Mouse (Mus musculus) liver, embryonic 13.5 days (tissue): ENCODE measurements around the gene Cdc73. TPM values are rescaled to one million over a fixed set of nuclear protein-coding genes. Genes with fewer than 3 reads are reported as not detected.
A peak's percentile ranks its signal among the peaks of the same experiment; 100 is the strongest.
"Not testable (repeated sequence)": the region's sequence is repeated elsewhere in the genome, so short reads cannot be mapped to it uniquely, and the experiment has no call there.

Experiments
- ATAC-seq: fragments of 200-750 bp; cut with Nextera tagmentation; 2 replicates; pipeline ENCODE4 v1.8.0; 2017; ENCODE audit warnings: low read depth, mild to moderate bottlenecking, moderate number of reproducible peaks, moderate library complexity
- DNase-seq: peaks from one replicate; pipeline ENCODE4 v3.0.0; 2022
- H3K27ac ChIP-seq: fragments of 300-500 bp; sonication (generic); 2 replicates; pipeline ENCODE4 v1.5.1; 2015; ENCODE audit warnings: moderate library complexity, mild to moderate bottlenecking, inconsistent platforms
- H3K27me3 ChIP-seq: fragments of 300-500 bp; sonication (generic); 2 replicates; pipeline ENCODE4 v1.6.1; 2015; ENCODE audit warnings: mild to moderate bottlenecking, inconsistent platforms
- H3K36me3 ChIP-seq: fragments of 300-500 bp; sonication (generic); 2 replicates; pipeline ENCODE4 v1.6.1; 2015; ENCODE audit warnings: mild to moderate bottlenecking, inconsistent platforms
- H3K4me1 ChIP-seq: fragments of 300-500 bp; sonication (generic); replicated peaks from 2 replicates; pipeline ENCODE4 v1.6.1; 2015; ENCODE audit warnings: inconsistent platforms
- H3K4me2 ChIP-seq: fragments of 300-500 bp; sonication (generic); 2 replicates; pipeline ENCODE4 v1.6.1; 2015; ENCODE audit warnings: inconsistent platforms, mild to moderate bottlenecking, moderate library complexity
- H3K4me3 ChIP-seq: fragments of 300-500 bp; sonication (generic); replicated peaks from 2 replicates; pipeline ENCODE4 v1.5.1; 2015; ENCODE audit warnings: mild to moderate bottlenecking, inconsistent platforms
- H3K9ac ChIP-seq: fragments of 300-500 bp; sonication (generic); 2 replicates; pipeline ENCODE4 v1.6.1; 2015; ENCODE audit warnings: mild to moderate bottlenecking, inconsistent platforms
- H3K9me3 ChIP-seq: fragments of 300-500 bp; sonication (generic); replicated peaks from 2 replicates; pipeline ENCODE4 v1.6.1; 2016; ENCODE audit warnings: inconsistent platforms
- WGBS: fragments of 180-500 bp; shearing (Covaris S2); methylation state at CpG from one replicate; pipeline ENCODE4 v1.1.7; 2015; ENCODE audit not compliant: insufficient replicate concordance; 5-methylcytosine and 5-hydroxymethylcytosine counted together
- polyA plus RNA-seq: library from polyadenylated mRNA; unstranded; fragments of >200 nt; fragmentation: Nextera tagmentation; extraction: Ambion mirVana; gene quantifications from 2 replicates; pipeline ENCODE4 v1.2.1, GENCODE M21; 2015

The Cdc73 gene
- polyA plus RNA-seq, 1 experiment from 2014 or later, result 14.7 TPM

GRCm38 (mm10) chr1:143724456-143725064 lies 21.9 kb upstream of the Cdc73 start:
- Histone ChIP-seq H3K4me2 (no peak overlapping the region), H3K4me3 (no peak overlapping the region), H3K9ac (no peak overlapping the region), H3K36me3 (no peaks in the 10 kb centered on the region), H3K4me1 (peaks cover 12% of the 10 kb centered on the region), H3K9me3 (no peaks in the 10 kb centered on the region), H3K27ac (no peak overlapping the region; the same call in 1 of the 2 replicates), H3K27me3 (no peaks in the 10 kb centered on the region)
- DNase-seq, result no peak
- ATAC-seq, result peak; percentile 82
- 20% methylated on average over 5 of the region's 5 CpGs for WGBS

GRCm38 (mm10) chr1:143716038-143716437 lies 13.3 kb upstream of the Cdc73 start, which contains the start of gene Glrx2:
Gene Glrx2 (plus strand): TSS chr1:143716338.
- not testable (repeated sequence) for ATAC-seq, H3K27me3 ChIP-seq, H3K4me2 ChIP-seq, DNase-seq, H3K4me1 ChIP-seq, H3K9ac ChIP-seq, H3K27ac ChIP-seq, H3K4me3 ChIP-seq, H3K9me3 ChIP-seq, H3K36me3 ChIP-seq
- no CpG with 5 or more reads among the region's 2 CpGs for WGBS

GRCm38 (mm10) chr1:143710627-143710976 lies 7.9 kb upstream of the Cdc73 start:
- Histone ChIP-seq H3K4me1 (peaks cover 4% of the 10 kb centered on the region; the same call in 1 of the 2 replicates), H3K4me3 (no peak overlapping the region), H3K9ac (no peak overlapping the region), H3K4me2 (no peak overlapping the region), H3K9me3 (no peaks in the 10 kb centered on the region), H3K27me3 (no peaks in the 10 kb centered on the region), H3K27ac (no peak overlapping the region), H3K36me3 (no peaks in the 10 kb centered on the region)
- DNase-seq, result no peak
- 55% methylated on average over 5 of the region's 5 CpGs for WGBS
- ATAC-seq, result no peak

GRCm38 (mm10) chr1:143709966-143710626 lies 7.4 kb upstream of the Cdc73 start:
- Histone ChIP-seq H3K27me3 (no peaks in the 10 kb centered on the region), H3K27ac (no peak overlapping the region), H3K36me3 (no peaks in the 10 kb centered on the region), H3K4me3 (no peak overlapping the region), H3K4me1 (peaks cover 4% of the 10 kb centered on the region; the same call in 1 of the 2 replicates), H3K9ac (no peak overlapping the region), H3K9me3 (no peaks in the 10 kb centered on the region), H3K4me2 (no peak overlapping the region)
- WGBS, result 52% methylated on average over 7 of the region's 7 CpGs
- DNase-seq (no peak), ATAC-seq (peak; percentile 59)

- DNase-seq (no peak), ATAC-seq (no peak)
- peaks cover 9% of the 10 kb centered on the region for H3K4me1 ChIP-seq
- no peak overlapping the region for H3K4me3 ChIP-seq
- no peaks in the 10 kb centered on the region for H3K27me3 ChIP-seq
- no peak overlapping the region for H3K4me2 ChIP-seq
- no peaks in the 10 kb centered on the region for H3K9me3 ChIP-seq
- H3K9ac ChIP-seq, result no peak overlapping the region
- H3K36me3 ChIP-seq, result no peaks in the 10 kb centered on the region
- 38% methylated on average over 6 of the region's 6 CpGs for WGBS
- no peak overlapping the region for H3K27ac ChIP-seq
These were observed 5.7 kb upstream of the Cdc73 start for GRCm38 (mm10) chr1:143708361-143708760.

- Histone ChIP-seq H3K9me3 (no peaks in the 10 kb centered on the region), H3K9ac (no peak overlapping the region), H3K4me2 (no peak overlapping the region), H3K27me3 (no peaks in the 10 kb centered on the region), H3K36me3 (no peaks in the 10 kb centered on the region), H3K27ac (no peak overlapping the region), H3K4me1 (peaks cover 13% of the 10 kb centered on the region), H3K4me3 (no peak overlapping the region)
- ATAC-seq, result no peak
- no peak for DNase-seq
- 64% methylated on average over 4 of the region's 4 CpGs for WGBS
These were observed 4.3 kb upstream of the Cdc73 start for GRCm38 (mm10) chr1:143707006-143707405.

GRCm38 (mm10) chr1:143702141-143702740 lies 452 bp downstream of the Cdc73 start:
- WGBS, result under 1% methylated on average over 45 of the region's 48 CpGs
- ATAC-seq (peak; percentile 58), DNase-seq (no peak)
- Histone ChIP-seq H3K9me3 (no peaks in the 10 kb centered on the region), H3K27ac (peak overlapping the region; percentile 95), H3K4me3 (peak overlapping the region; percentile 90), H3K36me3 (peaks cover 10% of the 10 kb centered on the region), H3K4me2 (peak overlapping the region; percentile 90), H3K27me3 (no peaks in the 10 kb centered on the region), H3K9ac (peak overlapping the region; percentile 94), H3K4me1 (peaks cover 27% of the 10 kb centered on the region)

- under 1% methylated on average over 13 of the region's 13 CpGs for WGBS
- H3K4me2 ChIP-seq, result peak overlapping the region; percentile 90
- H3K9ac ChIP-seq, result peak overlapping the region; percentile 94
- no peaks in the 10 kb centered on the region for H3K9me3 ChIP-seq
- no peak for DNase-seq
- H3K36me3 ChIP-seq, result peaks cover 14% of the 10 kb centered on the region
- H3K27ac ChIP-seq, result peak overlapping the region; percentile 95
- H3K4me1 ChIP-seq, result peaks cover 27% of the 10 kb centered on the region
- H3K4me3 ChIP-seq, result peak overlapping the region; percentile 90
- no peaks in the 10 kb centered on the region for H3K27me3 ChIP-seq
- ATAC-seq, result no peak
These were observed 957 bp downstream of the Cdc73 start for GRCm38 (mm10) chr1:143701736-143702135.

- WGBS, result 84% methylated on average over 3 of the region's 3 CpGs
- H3K9me3 ChIP-seq, result no peaks in the 10 kb centered on the region
- H3K27ac ChIP-seq, result no peak overlapping the region
- no peak overlapping the region for H3K9ac ChIP-seq
- no peak overlapping the region for H3K4me2 ChIP-seq
- H3K4me1 ChIP-seq, result no peaks in the 10 kb centered on the region
- DNase-seq, result no peak
- no peaks in the 10 kb centered on the region for H3K27me3 ChIP-seq
- ATAC-seq, result no peak
- H3K4me3 ChIP-seq, result no peak overlapping the region
- H3K36me3 ChIP-seq, result peaks cover 55% of the 10 kb centered on the region
These were observed 17.8 kb downstream of the Cdc73 start for GRCm38 (mm10) chr1:143684849-143685248.

GRCm38 (mm10) chr1:143681108-143681507 lies 21.6 kb downstream of the Cdc73 start:
- Histone ChIP-seq H3K36me3 (peaks cover 53% of the 10 kb centered on the region), H3K4me3 (no peak overlapping the region), H3K4me2 (no peak overlapping the region), H3K9me3 (no peaks in the 10 kb centered on the region), H3K9ac (no peak overlapping the region), H3K27me3 (no peaks in the 10 kb centered on the region), H3K4me1 (no peaks in the 10 kb centered on the region), H3K27ac (no peak overlapping the region)
- 95% methylated on average over 5 of the region's 5 CpGs for WGBS
- ATAC-seq (no peak), DNase-seq (no peak)

- no peak overlapping the region for H3K9ac ChIP-seq
- no peak overlapping the region for H3K27ac ChIP-seq
- no peak overlapping the region for H3K4me3 ChIP-seq
- H3K4me1 ChIP-seq, result no peaks in the 10 kb centered on the region
- WGBS, result 85% methylated on average over 4 of the region's 4 CpGs
- no peaks in the 10 kb centered on the region for H3K9me3 ChIP-seq
- ATAC-seq (no peak), DNase-seq (no peak)
- H3K36me3 ChIP-seq, result peaks cover 36% of the 10 kb centered on the region
- no peaks in the 10 kb centered on the region for H3K27me3 ChIP-seq
- H3K4me2 ChIP-seq, result no peak overlapping the region
These were observed 26.8 kb downstream of the Cdc73 start for GRCm38 (mm10) chr1:143675734-143676361.
